Mouse (Mus musculus) cerebellum, adult (tissue): ENCODE measurements at regions not wholly inside any gene's neighbourhood (a gene's known extent, or its start where the extent isn't known, plus 50 kb on each side); places are given as distances from the start of the nearest gene placed in this dataset.

Experiments used
- ATAC-seq: cut with Nextera tagmentation; 2 replicates; pipeline ENCODE4 v1.9.2; 2017; ENCODE audit warnings: mild to moderate bottlenecking, moderate library complexity, mixed read lengths; ENCODE audit not compliant: insufficient number of reproducible peaks, low FRiP score, low TSS enrichment

- ATAC-seq = peak; percentile 97
Observed at GRCm38 (mm10) chr1:109471671-109472070, 510.6 kb upstream of the Cdh7 start.

DNA sequence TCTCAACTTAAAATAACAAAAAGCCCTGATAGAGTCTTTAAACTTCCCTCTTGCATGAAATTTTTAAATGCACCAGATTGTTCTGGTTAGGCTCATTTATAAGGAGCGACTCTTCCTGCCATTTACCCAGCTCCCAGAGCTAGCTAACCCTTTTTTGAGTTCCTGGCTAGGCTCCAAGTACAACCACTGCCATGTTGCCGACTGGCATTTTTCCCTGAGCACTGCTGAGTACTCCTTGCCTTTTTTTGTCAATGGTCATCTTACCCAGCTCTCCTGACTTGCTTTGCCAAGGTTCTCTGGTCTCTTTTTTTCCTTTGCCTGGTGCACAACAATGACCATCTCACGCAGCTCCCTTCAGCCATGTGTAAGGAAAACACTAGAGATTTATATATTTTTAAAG is 500.8 kb upstream of the Cdh7 start:
- ATAC-seq = peak; percentile 78

DNA sequence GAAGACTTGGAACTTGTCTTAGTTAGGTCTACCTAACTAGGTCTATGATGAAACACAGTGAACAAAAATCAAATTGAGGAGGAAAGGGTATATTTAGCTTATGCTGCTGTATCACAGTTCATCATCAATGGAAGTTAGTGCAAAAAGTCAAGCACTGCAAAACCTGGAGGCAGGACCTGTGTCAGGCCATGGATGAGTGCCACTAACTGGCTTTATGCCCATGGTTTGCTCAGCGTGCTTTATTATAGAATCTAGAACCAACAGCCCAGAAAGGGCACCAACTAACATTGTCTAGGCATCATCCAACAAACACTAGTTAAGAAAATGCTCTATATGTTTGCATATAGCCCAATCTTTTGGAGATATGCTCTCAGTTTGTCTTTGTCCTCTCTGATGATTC is 486.3 kb upstream of the Cdh7 start:
- ATAC-seq = no peak

DNA sequence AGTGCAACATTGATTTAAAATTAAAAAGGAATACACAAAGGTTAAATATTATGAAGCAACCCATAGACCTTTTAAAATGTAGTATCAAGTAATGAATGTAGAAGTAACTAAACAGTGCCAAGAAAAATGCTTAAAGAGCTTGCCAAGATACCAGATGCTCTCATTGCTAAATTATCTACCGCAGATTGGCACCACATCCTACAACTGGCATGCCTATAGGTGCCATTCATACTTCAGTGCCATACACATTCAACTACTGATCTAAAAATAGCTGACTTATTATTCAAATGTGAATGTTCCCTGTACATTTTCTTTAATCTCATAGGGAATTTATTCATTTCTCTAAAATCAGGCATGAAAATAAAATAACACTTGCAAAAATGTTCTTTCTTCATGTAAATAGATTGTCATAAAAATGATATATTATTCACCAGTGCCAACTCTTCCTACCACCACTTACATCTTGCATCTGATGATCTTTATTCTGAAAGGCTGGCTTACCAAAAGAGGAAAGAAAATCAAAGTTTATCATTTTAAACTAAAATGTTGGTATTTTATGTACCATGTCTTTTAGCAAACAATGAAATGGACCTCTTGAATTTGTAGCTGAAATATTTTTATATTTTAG is 469.5 kb upstream of the Cdh7 start:
- no peak for ATAC-seq

- ATAC-seq = no peak
Observed at GRCm38 (mm10) chr1:109514375-109514774, 467.9 kb upstream of the Cdh7 start.
